Mouse (Mus musculus) layer of hippocampus, postnatal 10 days (tissue): ENCODE data around the gene Nepn. TPM values are rescaled to one million over a fixed set of nuclear protein-coding genes. Genes with fewer than 3 reads are reported as not detected.

Experiments
- DNase-seq, 2 experiments: peaks; one replicate each; pipeline ENCODE4 v3.0.0; 2021; ENCODE audit warnings: low spot score in 2 of 2
- total RNA-seq, 2 experiments: library from RNA; stranded (reverse); gene quantifications; 2 replicates each; pipeline ENCODE4 v1.2.3; 2021

The Nepn gene
- total RNA-seq, 2 experiments from 2014 or later, result not detected

DNA sequence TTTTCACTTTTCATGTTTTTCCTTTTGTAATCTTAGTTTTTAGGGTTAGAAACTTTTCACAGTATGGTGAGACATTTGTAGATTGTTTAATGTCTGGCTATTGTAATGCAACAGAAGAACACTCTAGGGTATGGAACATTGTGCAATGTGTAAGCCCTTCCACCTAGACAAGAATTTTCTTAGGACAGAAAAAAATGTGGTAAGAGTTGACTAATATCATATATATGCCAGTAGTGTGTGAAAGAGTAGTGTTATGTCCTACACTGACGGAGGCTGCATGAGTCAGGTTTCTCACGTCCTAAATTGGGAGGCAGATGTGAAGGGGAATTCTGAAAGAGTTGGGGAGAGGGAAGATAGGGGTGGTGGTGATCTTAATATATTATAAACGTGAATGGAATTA is 10.9 kb downstream of the Nepn start:
- no peak for DNase-seq

DNA sequence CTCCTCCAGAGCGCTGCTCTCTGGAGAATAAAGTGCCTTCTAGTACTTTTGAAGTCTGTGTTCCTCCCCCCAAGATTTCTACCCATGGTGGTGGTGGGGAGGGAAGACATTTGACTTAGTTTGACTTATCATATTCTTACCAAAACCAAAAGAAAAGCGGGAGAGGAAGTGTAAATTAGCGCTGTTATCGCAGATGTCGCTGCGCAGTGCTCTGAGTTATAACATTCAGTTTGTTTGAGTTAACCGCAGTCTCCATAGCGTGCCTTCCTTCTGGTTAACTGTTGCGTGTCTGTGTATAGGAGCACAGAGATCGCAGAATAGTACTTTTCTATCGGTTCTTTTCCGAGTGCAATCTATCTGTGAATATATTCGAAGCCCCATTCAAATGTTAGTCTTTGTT is 16.4 kb downstream of the Nepn start:
- no peak for DNase-seq

DNA sequence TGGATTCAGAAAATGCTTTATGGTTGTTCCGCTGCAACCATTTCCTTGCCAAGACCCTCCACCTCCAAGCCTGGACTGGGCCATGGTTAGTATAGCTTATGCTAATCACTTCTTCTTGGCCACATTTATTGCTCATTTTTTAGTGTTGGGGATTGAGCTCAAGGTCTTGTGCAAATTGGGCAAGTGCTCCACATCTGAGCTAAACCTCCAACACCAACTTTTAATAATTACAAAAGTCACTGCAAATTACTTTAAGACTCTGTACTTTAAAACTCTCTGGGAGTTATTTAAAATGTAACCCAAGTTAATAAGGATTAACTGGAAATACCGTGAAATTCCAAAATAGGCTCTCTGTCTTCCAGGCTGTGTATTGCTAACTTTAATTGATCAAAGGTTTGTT is 18.8 kb downstream of the Nepn start:
- DNase-seq, result no peak

DNA sequence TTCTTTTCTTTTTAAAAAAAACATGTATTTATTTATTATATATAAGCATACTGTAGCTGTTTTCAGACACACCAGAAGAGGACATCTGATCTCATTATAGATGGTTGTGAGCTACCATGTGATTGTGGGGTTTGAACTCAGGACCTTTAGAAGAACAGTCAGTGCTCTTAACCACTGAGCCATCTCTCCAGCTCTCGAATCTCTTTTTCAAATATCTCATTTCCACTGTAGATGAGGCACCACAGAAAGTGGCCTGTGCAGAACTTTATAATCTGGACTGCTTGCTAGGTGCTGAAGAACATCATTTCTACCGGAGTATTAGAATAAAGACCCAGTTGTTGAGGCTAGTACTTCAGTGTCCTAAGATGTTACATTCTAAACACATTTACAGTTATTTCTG is 26.2 kb downstream of the Nepn start:
- DNase-seq, result no peak

DNA sequence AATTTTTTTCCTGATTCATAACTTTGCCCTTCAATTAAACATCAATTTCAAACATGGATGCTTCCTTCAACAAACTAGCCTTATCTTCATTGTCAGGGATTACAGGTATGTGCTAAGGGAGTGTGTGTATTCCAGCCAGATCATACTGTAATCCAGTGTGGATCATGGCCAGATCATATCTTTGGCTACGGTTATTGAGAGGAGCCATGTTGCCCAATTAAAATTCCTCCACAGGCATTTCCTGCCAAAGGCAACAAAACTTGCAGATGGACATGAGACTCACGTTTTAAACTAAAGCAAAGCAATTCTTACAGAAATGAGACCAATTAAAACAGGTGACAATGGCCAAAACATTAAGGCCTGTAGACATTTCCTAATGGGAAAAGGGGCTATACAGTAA is 27.7 kb downstream of the Nepn start:
- DNase-seq, result no peak

DNA sequence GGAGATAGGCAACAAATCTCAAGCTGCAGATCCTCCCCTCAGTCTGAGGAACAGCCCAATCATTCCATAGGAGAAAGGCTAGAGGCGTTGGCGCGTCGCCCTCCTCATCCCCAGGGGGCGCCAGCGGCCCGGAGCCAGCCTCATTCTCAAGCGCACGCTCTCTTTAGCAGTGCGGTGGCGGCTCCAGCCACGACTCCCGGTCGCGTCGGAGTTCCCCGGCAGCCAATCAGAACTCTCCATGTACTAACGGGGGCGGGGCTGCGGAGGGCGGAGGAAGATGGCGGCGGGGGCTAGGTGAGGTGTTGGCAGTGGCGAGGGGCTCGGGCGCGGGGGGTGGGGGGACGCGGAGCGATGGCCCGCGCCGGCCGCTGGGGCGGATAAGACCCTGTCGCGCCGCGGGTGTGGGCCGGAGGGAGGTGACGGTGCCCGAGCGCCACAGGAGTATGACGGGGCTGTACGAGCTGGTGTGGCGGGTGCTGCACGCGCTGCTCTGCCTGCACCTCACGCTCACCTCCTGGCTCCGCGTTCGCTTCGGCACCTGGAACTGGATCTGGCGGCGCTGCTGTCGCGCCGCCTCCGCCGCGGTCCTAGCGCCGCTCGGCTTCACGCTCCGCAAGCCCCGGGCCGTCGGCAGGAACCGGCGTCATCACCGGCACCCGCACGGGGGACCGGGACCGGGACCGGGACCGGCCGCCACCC is 28.7 kb downstream of the Nepn start, which contains the start of gene Nus1:
TSS of gene Nus1 (plus strand) at position 249 of the 699 bp plus-strand sequence.
- DNase-seq, result peak; percentile 96 to 97

DNA sequence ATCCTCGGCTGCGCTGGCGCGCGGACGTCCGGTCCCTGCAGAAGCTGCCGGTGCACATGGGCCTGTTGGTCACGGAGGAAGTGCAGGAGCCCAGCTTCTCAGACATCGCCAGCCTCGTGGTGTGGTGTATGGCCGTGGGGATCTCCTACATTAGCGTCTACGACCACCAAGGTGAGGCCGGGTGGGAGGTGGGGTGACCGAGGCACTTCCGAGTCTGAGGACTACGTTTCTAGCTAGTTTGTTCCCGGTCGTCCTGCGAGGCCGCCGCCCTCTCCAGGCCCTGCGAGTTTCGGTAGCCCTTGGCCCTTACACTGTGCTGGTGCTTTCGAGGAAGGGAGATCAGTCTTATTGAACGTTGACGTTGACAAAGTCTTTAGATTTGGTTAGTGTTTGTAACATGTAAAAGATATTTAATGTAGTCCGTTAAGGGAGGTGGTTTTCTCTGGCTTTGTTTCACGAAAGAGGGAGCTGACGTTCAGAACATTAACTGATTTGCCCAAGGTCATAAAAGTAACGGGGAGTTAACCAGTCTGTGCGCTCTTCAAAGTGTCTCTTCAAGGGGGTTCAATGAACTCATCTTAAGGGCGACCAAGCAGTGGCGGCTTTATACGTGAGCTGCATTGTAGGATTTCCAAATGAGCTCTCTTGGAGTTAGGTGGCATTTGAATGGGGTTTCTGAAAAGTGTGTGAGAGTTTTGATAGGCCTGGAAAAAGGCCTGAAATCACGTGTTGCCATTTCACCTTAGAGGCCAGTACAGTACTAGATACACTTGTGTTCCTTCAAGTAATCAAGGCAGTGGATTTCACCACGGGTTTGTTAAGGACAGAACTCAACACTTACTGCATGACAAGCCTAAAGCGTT is 29.5 kb downstream of the Nepn start:
- no peak for DNase-seq

DNA sequence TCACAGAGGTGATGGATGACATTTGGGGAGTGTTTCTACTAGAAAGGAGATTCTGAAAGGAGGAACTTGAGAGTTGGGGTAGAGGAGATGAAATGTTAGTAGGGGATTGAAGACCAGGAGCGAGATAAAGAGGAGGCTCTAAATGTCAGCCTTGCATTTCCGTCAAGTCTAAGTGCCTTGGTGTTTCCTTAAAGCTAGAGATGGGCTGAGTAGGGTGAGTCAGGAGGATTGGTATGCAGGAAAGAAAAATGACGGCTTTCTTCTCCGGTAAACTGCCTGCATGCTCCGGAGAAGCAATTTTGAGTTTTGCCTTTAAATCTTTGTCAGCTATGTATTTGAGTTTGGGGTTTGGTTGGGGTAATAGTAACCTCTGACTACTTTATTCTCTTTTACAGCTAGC is 30.2 kb downstream of the Nepn start:
- no peak for DNase-seq

DNA sequence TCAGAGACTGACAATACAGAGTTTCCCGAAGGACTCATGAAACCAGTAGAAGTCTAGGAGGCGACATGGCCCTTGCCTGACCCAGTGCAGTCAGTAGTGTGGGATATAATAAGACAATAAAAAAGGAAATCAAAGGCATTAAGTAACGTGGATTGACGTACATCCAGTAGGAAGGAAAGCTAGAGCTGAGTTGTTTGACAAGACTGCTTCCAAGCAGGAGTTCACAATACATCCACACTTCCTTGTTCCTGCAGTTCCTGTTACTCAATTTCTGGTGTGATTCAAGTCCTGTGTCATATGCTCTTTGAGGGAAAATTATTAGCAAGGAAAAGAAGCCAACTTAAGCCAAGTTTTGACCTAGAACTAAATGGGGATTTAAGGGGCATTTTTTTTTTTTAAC is 30.6 kb downstream of the Nepn start:
- DNase-seq, result no peak

DNA sequence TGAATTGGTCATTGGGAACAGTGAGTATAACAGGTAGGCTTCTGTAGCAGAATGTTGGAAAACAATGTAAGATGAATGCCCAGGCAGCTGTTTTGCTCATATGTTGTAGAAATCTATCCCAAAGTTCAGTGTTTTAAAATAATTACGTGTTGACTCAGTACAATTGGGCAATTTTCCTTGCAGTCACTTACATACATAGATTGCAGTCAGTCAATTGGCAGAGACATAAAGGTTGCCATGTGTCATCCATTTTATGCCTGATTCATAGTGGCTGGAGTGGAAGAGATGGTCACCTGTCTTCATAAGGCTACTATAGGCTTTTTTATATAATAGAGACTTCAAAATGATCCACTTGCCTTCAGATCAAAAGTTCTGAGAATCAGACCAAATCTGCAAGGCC is 31.8 kb downstream of the Nepn start:
- no peak for DNase-seq

DNA sequence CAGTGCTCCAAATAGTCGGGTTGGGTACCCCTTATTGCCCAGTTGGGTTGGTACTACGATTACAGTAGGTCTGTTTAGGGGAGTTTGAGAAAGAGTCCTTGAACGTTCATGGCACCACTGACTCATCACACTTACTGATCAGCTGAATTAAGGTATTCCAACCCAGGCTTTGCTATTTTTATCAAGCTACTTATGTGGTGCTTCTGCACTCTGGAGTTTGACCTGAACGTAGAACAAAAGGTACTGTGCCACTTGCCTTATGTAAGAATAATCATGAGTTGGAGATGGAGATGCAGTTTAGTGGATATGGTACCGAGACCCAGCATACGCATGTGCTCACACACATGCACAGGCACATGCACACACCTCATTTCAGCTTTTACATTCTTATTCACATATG is 32.9 kb downstream of the Nepn start:
- no peak for DNase-seq

DNA sequence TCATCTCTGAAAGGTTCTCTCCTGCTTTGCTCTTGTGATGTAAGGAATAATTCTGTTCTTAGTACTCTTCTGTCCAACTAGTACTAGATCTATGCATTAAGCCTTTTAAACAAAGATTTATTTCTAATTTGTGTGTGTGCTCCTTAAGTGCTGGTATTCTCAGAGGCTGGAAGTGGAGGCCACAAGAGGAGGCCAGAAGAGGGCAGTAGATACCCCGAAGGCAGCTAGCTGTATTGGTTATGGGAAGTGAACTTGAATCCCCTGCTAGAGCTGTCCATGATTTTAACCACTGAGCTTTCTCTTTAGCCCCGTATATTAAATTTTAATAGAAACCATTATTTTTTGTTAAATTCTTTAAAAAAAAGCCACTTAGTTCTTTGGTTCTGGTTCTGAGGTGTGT is 34.3 kb downstream of the Nepn start:
- DNase-seq, result no peak

DNA sequence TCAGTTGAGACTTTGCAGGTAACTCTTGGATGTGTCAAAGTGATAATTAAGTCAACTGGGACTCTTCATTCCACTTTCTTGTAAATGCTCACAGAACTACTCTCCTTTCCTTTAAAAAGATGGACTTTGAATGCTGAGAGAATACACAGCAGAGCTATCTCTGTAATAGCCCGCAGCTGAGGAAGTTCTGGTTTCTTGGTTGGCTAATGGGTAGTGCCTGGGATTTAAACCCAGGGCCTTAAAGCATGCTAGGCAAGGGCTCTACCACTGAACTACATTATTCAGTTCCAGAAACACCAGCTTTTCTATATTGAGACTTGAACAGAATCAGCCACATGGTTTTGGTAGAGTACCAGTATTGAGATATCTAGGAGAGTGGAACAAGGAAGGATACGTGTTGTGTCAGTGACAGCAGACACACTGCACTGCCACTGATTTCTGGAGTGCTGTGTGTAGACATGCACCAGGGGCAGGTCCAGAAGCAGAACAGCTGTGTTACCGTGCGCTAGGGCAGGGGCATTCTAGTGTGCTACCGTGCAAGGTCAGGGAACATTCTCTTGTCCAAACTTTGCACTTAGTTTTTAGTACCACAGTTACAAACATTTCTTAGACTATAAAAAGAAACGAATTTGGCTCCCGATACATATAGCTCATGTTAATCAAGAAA is 37.7 kb downstream of the Nepn start:
- no peak for DNase-seq

DNA sequence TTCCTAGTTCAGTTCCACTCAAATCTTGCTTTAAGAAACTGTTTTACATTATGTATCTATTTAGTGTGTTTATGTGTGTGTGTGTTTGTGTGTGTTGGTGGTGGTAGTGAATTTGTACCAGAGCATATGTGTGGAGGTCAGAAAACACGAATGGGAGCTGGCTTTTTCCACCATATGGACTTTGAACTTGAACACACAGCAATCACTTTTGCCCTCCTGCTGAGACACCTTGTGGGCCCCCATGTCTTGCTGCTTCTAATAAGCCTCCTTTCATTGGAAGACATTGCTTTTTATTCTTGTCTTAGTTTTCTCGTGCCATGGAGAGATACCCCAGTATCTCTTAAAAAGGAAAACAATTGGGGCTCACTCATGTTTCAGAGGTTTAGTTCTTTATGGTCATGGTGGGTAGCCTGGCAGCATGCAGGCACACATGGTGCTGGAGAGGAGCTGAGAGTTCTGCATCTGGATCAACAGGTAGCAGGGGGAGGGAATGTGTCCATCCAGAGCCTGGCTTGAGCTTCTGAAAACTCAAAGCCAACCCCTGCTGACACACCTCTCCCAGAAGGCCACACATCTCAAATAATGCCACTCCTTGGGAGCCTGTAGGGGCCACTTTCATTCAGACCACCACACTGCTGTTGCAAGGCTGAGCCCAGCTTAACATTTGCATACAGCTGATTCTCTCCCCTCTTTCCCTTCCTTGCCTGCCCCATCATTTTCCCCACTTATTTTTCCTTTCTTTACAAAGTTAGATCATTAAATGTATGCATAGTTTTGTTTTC is 39.1 kb downstream of the Nepn start:
- no peak for DNase-seq

DNA sequence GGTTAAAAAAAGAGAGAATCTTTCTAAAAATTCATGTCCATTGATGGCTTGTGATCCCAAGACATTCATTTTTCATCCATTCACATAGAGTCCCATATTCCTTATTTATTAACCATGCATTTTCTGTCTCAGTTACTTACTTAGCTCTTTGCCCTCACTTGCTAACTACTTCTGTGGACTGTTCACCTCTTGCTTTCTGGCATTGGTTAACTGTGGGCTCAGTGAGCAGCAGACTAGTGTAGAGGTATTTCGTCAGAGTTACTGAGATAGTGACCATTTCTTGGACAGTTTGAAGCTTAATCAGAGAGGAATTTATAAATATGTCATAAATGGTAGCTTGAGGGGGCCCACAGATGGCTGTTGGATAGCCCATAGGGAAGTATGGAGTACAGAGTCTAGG is 42.2 kb downstream of the Nepn start:
- no peak for DNase-seq

DNA sequence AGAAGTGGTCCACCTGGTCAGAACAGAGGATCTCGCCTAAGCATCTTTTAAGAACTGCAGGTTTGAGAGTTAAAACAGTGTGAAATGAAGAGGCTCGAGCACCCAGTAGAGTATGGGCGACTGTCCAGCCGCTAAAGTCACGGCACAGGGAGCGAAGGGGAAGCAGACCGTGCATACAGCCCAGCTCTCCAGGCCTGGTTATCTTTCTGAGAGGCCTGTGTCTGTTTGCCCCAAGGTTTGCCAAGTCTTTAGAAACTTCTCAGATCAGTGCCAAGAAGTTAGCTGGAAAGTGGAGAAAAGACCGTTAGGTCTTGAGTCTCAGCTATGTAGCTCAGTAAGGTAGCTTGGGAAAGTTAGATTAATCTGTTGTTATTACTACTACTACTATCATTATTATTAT is 46.1 kb downstream of the Nepn start:
- no peak for DNase-seq

Other genes starting within 250 kb of the Nepn start
- not detected for gene Ros1, start 193.7 kb upstream of the Nepn start, total RNA-seq
- gene Dcbld1, start 155.4 kb upstream of the Nepn start, total RNA-seq, result 10 to 100 TPM; 12.1 to 12.5 TPM
- gene Gm26741, start 30.2 kb upstream of the Nepn start, total RNA-seq, result not detected
- gene Gopc, start 6.8 kb upstream of the Nepn start, total RNA-seq, result 10 to 100 TPM; 51.7 TPM
- 10 to 100 TPM; 61.3 to 62.6 TPM for gene Nus1, start 28.6 kb downstream of the Nepn start, total RNA-seq